Mouse (Mus musculus) right cerebral cortex, postnatal 4 days (tissue): ENCODE measurements around the gene Phf1.
"Not testable (repeated sequence)": the region's sequence is repeated elsewhere in the genome, so short reads cannot be mapped to it uniquely, and the experiment has no call there.

Experiments
- DNase-seq: peaks from one replicate; pipeline ENCODE4 v3.0.0-alpha.2; 2022

Phf1 gene

GRCm38 (mm10) chr17:26951406-26951805 is 18.6 kb downstream of the Phf1 start:
- peak; percentile 88 for DNase-seq

GRCm38 (mm10) chr17:26951952-26952877 is 19.4 kb downstream of the Phf1 start:
- no peak for DNase-seq

GRCm38 (mm10) chr17:26953201-26953600 is 20.3 kb downstream of the Phf1 start:
- DNase-seq, result no peak

- no peak for DNase-seq
These were observed 20.9 kb downstream of the Phf1 start for GRCm38 (mm10) chr17:26953726-26954125.

- no peak for DNase-seq
These were observed 23.5 kb downstream of the Phf1 start for GRCm38 (mm10) chr17:26956309-26956708.

GRCm38 (mm10) chr17:26956895-26957294 is 24.0 kb downstream of the Phf1 start:
- DNase-seq, result no peak

- DNase-seq, result peak; percentile 5
These were observed 25.0 kb downstream of the Phf1 start for GRCm38 (mm10) chr17:26957872-26958271.

GRCm38 (mm10) chr17:26958880-26959279 is 26.0 kb downstream of the Phf1 start:
- peak; percentile 5 for DNase-seq

- no peak for DNase-seq
These were observed 27.0 kb downstream of the Phf1 start for GRCm38 (mm10) chr17:26959815-26960214.

- DNase-seq, result no peak
These were observed 28.9 kb downstream of the Phf1 start for GRCm38 (mm10) chr17:26961572-26962240.

GRCm38 (mm10) chr17:26966993-26967392 is 34.1 kb downstream of the Phf1 start:
- DNase-seq, result no peak

- DNase-seq, result no peak
These were observed 34.6 kb downstream of the Phf1 start for GRCm38 (mm10) chr17:26967477-26967876.

- no peak for DNase-seq
These were observed 35.4 kb downstream of the Phf1 start for GRCm38 (mm10) chr17:26968200-26968611.

GRCm38 (mm10) chr17:26969257-26969656 is 36.4 kb downstream of the Phf1 start:
- DNase-seq, result no peak

- DNase-seq, result no peak
These were observed 37.4 kb downstream of the Phf1 start for GRCm38 (mm10) chr17:26970221-26970620.

GRCm38 (mm10) chr17:26971247-26971905 is 38.5 kb downstream of the Phf1 start:
- DNase-seq, result no peak

- DNase-seq, result no peak
These were observed 39.3 kb downstream of the Phf1 start for GRCm38 (mm10) chr17:26972107-26972506.

- DNase-seq, result peak; percentile 93
These were observed 40.1 kb downstream of the Phf1 start, which contains the start of gene Zbtb9 for GRCm38 (mm10) chr17:26972703-26973574. TSS of gene Zbtb9 (plus strand) at chr17:26973167.

- no peak for DNase-seq
These were observed 41.7 kb downstream of the Phf1 start for GRCm38 (mm10) chr17:26974547-26974946.

GRCm38 (mm10) chr17:26975415-26975814 is 42.6 kb downstream of the Phf1 start:
- no peak for DNase-seq

GRCm38 (mm10) chr17:26977354-26977753 is 44.5 kb downstream of the Phf1 start:
- DNase-seq, result not testable (repeated sequence)

GRCm38 (mm10) chr17:26979426-26979825 is 46.6 kb downstream of the Phf1 start:
- DNase-seq, result no peak
